ENCODE assay signal across 8 mouse cellular contexts in genomic region chr19:12499485-12499884, GRCm38 (mm10). TPM values are rescaled to one million over a fixed set of nuclear protein-coding genes. Genes with fewer than 3 reads are reported as not detected.
A peak's percentile ranks its signal among the peaks of the same experiment; 100 is the strongest.
DNase-seq lines count a peak whose midpoint lies in the region; ATAC-seq and TF ChIP-seq lines count a peak whose summit lies in the region.

No protein-coding gene starts in this region.

- peak overlapping the region; percentile 52 for H3K4me2 ChIP-seq in neural tube, embryonic 11.5 days (ENCODE audit: low read depth)
- H3K4me2 ChIP-seq in liver, embryonic 15.5 days = 0 out of 2 replicates have a peak overlapping the region, but pooled peaks have one; percentile 69

- H3K4me3 ChIP-seq in gastrocnemius, adult 2 months = peak overlapping the region; percentile 90
- peak overlapping the region; percentile 89 for H3K4me3 ChIP-seq in neural tube, embryonic 11.5 days (ENCODE audit: low read depth, low read length)
- no peak overlapping the region for H3K4me3 ChIP-seq in liver, embryonic 15.5 days (replicated peaks)

- 6% methylated on average over 2 of the region's 2 CpGs for WGBS in neural tube, embryonic 11.5 days
- 34% methylated on average over 2 of the region's 2 CpGs for WGBS in liver, embryonic 15.5 days (ENCODE audit: insufficient replicate concordance)

- TF ChIP-seq CTCF in gastrocnemius, adult 2 months (IDR thresholded peaks at IDR 0.05) = no peak

- no peaks in the 10 kb centered on the region for H3K36me3 ChIP-seq in neural tube, embryonic 11.5 days (ENCODE audit: control insufficient read depth, insufficient read depth, low read length)
- H3K36me3 ChIP-seq in liver, embryonic 15.5 days (replicated peaks) = no peaks in the 10 kb centered on the region

- peak; percentile 1; the same call in 1 of the 2 replicates for ATAC-seq in neural tube, embryonic 11.5 days (ENCODE audit: insufficient read depth, low FRiP score, low TSS enrichment)
- ATAC-seq in liver, embryonic 15.5 days (ENCODE audit: insufficient read depth) = no peak

- H3K27me3 ChIP-seq in neural tube, embryonic 11.5 days (ENCODE audit: control insufficient read depth, insufficient read depth, low read length) = no peaks in the 10 kb centered on the region
- peaks cover 29% of the 10 kb centered on the region for H3K27me3 ChIP-seq in liver, embryonic 15.5 days

- H3K9ac ChIP-seq in neural tube, embryonic 11.5 days (ENCODE audit: low read length) = peak overlapping the region; percentile 99
- H3K9ac ChIP-seq in liver, embryonic 15.5 days = no peak overlapping the region

- no peaks in the 10 kb centered on the region for H3K9me3 ChIP-seq in neural tube, embryonic 11.5 days (ENCODE audit: control insufficient read depth, low read length)
- H3K9me3 ChIP-seq in liver, embryonic 15.5 days (replicated peaks) = no peaks in the 10 kb centered on the region

- intact Hi-C loops in gastrocnemius, adult 2 months (cut with DNase I) = no loop called here

- H3K4me1 ChIP-seq in neural tube, embryonic 11.5 days (ENCODE audit: control insufficient read depth, insufficient read depth, low read length) = peaks cover 21% of the 10 kb centered on the region
- H3K4me1 ChIP-seq in liver, embryonic 15.5 days (replicated peaks) = 0 out of 2 replicates have a peak, but pooled peaks cover 4% of the 10 kb centered on the region

- DNase-seq in gastrocnemius, adult 2 months = no peak
- DNase-seq in gastrocnemius, adult 8-10 months (ENCODE audit: low spot score in 2 of 2) = no peak
- peak; percentile 30 for DNase-seq in neural tube, embryonic 11.5 days (ENCODE audit: low spot score)
- DNase-seq in neural tube, embryonic 10.5 days (ENCODE audit: extremely low spot score, low spot score) = no peak
- DNase-seq in adrenal gland, postnatal 25 days = no peak
- DNase-seq in cerebellum, adult 18-20 months = no peak
- no peak for DNase-seq in adrenal gland, postnatal 4 days (ENCODE audit: low spot score in 2 of 2)

- H3K27ac ChIP-seq in gastrocnemius, adult 2 months = peak overlapping the region; percentile 87
- H3K27ac ChIP-seq in neural tube, embryonic 11.5 days (ENCODE audit: low read depth, low read length) = peak overlapping the region; percentile 97
- no peak overlapping the region for H3K27ac ChIP-seq in liver, embryonic 15.5 days (replicated peaks)

RNA-seq across cellular contexts. Expression of gene Dtx4, which starts 1.8 kb away (rescaled TPM):
- total RNA-seq in gastrocnemius, adult 2 months (2021) = 1 to 10 TPM; 3.9 to 4.2 TPM
- 1 to 10 TPM; 2.1 to 2.6 (median 2.4) TPM for total RNA-seq in gastrocnemius, adult 8-10 months (2022)
- polyA plus RNA-seq in neural tube, embryonic 11.5 days (2014; fragmentation: Nextera tagmentation; extraction: Ambion mirVana) = 60.1 and 71.8 TPM in 2 replicates
- 2.0 and 2.4 TPM in 2 replicates for polyA plus RNA-seq in liver, embryonic 15.5 days (2015; fragmentation: Nextera tagmentation; extraction: Ambion mirVana)
- 14.9 and 15.1 TPM in 2 replicates for total RNA-seq in adrenal gland, postnatal 25 days (2021)
- total RNA-seq in adrenal gland, postnatal 4 days (2021) = 10 to 100 TPM; 32.1 to 33.4 TPM

RNA-seq across cellular contexts. Expression of gene Mpeg1, which starts 38.9 kb away (rescaled TPM):
- total RNA-seq in gastrocnemius, adult 2 months (2021) = 1 to 10 TPM in 1 of 2 experiments, under 1 TPM in 1; 0.98 to 1.1 TPM
- total RNA-seq in gastrocnemius, adult 8-10 months (2022) = 1 to 10 TPM in 2 of 4 experiments, under 1 TPM in 2; 0.53 to 1.4 (median 0.91) TPM
- polyA plus RNA-seq in neural tube, embryonic 11.5 days (2014; fragmentation: Nextera tagmentation; extraction: Ambion mirVana) = 1.1 and 1.2 TPM in 2 replicates
- polyA plus RNA-seq in liver, embryonic 15.5 days (2015; fragmentation: Nextera tagmentation; extraction: Ambion mirVana) = 1.8 and 2.0 TPM in 2 replicates
- total RNA-seq in adrenal gland, postnatal 25 days (2021) = 12.4 and 16.5 TPM in 2 replicates
- total RNA-seq in adrenal gland, postnatal 4 days (2021) = 10 to 100 TPM; 22.3 to 23.5 TPM

RNA-seq across cellular contexts. Expression of gene Fam111a, which starts 46.1 kb away (rescaled TPM):
- total RNA-seq in gastrocnemius, adult 2 months (2021) = 1 to 10 TPM; 2.1 to 2.4 TPM
- total RNA-seq in gastrocnemius, adult 8-10 months (2022) = 1 to 10 TPM in 3 of 4 experiments, under 1 TPM in 1; 0.92 to 1.9 (median 1.2) TPM
- 22.5 and 24.5 TPM in 2 replicates for polyA plus RNA-seq in neural tube, embryonic 11.5 days (2014; fragmentation: Nextera tagmentation; extraction: Ambion mirVana)
- 21.4 and 23.8 TPM in 2 replicates for polyA plus RNA-seq in liver, embryonic 15.5 days (2015; fragmentation: Nextera tagmentation; extraction: Ambion mirVana)
- 6.3 and 6.7 TPM in 2 replicates for total RNA-seq in adrenal gland, postnatal 25 days (2021)
- total RNA-seq in adrenal gland, postnatal 4 days (2021) = 10 to 100 TPM; 13.3 to 16.9 TPM
